Mouse (Mus musculus) spleen, postnatal 14 days (tissue): Measurements from ENCODE around the gene Grb10.

Experiments
- DNase-seq, 2 experiments: peaks; one replicate each; pipeline ENCODE4 v3.0.0; 2021 to 2022; ENCODE audit warnings: low spot score in 2 of 2

Gene Grb10

DNA sequence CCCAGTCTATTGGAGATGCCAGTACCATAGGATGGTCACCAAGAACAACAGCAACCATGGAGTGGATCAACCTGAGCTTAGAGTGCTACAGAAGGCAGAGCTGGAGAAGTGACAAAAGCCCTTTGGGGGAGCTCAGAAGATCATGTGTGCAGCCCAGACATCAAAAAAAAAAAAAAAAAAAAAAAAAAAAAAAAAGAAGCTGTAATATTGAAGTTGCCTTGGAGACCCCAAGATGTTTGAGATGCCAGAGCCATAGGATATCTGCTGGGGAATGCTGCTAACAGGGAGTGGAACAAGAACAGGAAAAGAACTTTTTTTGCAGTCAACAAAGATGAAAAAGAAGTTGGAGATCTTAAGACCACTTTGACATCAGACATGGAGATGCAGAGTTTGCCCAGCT is 133.0 kb downstream of the Grb10 start:
- DNase-seq = no peak

DNA sequence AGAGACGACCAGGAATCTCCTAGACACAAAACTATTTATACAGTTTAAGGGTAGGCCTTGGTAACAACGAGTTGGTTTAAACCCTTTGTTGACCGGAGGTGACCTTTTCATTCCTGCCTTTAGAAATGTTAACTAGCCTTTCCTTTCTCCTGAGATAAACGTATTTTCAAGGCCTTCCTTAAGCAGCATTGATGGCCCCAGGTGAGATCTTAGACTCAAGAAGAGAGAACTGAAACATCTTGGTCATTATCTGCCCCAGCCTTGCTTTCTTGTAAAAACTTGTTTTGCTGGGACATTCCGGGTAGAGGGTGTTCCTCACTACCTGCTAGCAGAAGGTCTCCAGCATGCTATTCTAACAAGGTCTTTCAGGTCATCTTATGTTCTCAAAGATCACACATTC is 133.5 kb downstream of the Grb10 start:
- DNase-seq = no peak

DNA sequence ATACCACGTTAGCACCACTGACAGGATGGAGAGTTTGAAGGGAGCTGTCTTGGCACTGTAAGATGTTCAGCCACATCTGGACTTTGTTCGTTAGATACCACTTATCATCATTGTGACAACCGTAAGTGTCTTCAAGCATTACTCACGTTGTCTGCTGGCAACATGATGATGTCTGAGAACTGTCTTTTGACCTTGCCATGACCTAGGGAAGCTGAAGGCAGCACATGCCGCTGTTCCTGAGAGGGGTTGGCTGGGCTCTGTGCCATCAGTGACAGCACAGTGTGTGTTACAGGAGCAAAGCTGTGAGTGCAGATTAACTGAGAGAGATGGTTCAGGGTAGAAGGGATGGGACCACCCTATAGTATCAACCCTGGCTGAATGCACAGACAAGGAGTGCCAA is 137.0 kb downstream of the Grb10 start:
- no peak for DNase-seq

DNA sequence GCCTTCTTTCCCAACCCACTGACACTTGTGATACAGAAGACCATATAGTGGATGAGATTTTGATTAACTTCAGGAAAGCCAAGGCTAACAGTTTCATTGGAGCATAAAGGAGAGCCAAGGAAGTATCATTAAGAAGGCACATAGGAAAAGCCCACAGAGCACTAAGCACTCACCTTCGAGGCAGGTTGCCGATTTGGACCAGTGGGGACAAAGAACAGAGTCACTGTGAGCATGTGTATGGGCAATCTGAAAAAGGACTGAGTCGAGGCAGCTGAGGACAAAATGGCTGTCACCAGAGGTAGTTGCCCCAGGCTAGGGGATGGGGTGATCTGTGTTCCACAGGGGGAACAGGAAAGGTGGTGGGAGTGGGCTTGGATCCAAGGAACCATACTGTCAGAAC is 140.0 kb downstream of the Grb10 start:
- no peak for DNase-seq

DNA sequence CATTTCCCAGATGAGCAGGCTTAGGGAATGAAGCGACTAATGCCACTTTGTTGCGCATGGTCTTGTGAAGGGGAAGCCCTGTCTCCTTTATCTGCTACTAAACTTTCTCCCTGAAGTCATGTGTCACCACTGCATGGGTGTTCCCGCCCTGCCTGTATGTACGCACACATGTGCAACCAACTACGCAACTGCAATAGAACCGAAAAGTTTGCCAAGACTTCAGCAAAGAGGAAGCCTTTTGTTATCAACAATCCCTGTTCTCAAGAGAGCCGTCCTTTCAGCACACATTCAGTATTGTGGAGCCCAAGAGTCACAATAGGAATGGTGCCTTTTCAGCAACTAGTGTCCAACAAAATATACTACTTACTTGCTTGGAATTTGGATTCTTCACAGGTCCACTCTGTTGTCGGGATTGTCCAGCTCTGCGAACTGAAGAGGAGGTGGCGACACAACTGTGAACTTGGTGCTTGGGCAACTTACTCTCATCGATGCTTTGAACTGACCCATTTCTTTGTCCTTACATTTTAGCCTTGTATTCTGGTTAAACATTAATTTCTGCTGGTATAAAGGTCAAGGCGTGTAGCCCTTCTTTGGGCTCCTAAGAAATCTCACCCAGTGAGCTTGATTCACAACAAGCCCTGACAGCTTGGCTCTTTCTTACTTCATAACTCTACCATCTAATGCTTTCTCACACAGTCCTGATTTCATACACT is 140.7 kb downstream of the Grb10 start, which contains the start of gene Ddc:
Gene Ddc (minus strand): TSS at position 500 of the 713 bp plus-strand sequence.
- no peak for DNase-seq

DNA sequence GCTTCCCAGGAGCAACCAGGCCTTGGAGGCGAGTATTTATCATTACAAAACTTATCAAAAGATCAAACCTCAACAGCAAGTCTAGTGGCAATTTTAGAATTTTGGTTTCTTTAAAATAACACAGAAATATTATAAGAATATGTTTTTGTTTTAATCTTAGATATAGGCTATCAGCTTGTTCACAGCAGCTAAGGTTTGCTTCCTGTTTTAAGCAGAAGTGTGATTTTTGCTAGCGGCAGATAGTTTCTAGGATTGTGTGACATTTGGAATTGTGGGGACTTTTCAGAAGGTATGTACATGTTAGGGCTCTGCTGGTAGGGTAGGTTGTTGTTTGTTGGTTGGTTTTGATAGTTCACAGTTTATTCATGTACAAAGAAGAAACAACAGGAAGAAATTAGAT is 143.0 kb downstream of the Grb10 start:
- DNase-seq = no peak

DNA sequence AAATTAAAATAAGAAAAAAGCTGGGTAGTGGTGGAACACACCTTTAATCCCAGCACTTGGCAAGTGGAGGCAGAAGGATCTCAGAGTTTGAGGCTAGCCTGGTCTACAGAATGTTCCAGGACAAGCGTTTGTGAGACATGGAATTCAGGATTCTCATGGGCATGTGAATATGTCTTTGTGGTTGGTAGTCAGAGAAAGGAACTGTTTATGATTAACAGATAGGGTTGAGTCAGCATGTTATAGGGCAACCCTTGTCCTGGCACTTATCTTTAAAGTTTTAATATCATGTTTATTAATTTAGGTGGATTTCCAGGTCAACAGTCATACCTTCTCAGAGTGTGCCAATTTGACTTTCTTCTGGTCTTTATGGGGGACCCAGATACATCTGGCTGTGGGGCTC is 144.7 kb downstream of the Grb10 start:
- DNase-seq = no peak

DNA sequence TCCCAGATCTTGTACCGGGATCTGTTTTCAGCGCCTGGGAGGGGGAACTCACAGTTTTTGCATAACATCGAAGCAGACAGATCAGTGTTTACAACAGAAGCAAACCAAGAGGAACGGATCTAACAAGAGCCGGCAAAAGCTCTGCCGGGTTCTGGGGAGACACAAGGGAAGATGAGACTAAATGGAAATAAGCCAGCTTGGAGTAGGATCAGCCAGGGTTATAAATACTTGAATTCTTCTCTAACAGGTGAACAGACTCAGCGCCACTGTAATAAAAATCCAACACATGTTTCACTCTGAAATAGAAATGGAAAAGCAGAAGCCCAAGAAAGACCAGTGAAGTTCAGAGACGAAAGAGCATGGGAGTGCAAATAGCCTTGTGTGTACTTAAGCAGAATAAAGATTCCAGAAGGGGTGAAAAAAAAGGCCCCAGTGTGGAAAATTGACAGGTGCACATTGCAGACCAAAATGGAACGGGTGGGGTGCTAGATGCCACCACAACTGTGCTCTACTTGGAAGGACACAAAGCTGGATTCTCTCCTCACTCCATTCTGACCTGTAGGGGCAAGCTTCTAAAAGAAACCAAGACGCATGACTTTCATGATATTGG is 145.4 kb downstream of the Grb10 start:
- no peak for DNase-seq

DNA sequence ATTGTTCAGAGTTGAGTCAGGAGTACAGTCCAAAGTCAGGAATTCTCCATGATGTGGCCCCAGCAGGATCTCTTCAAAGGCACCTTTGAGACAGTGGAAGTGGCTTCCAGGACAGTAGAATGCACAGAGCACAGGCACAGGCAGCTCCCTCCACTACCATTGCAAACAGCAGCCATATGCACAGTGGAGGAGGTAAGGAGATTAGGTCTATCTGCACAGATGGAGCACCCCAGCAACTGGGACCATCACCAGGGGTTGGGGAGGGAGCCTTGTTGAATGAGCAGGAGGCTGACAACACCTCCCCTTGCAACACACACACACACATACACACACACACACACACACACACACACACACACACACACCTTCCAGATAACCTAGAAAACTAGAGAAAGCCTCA is 146.7 kb downstream of the Grb10 start:
- no peak for DNase-seq

DNA sequence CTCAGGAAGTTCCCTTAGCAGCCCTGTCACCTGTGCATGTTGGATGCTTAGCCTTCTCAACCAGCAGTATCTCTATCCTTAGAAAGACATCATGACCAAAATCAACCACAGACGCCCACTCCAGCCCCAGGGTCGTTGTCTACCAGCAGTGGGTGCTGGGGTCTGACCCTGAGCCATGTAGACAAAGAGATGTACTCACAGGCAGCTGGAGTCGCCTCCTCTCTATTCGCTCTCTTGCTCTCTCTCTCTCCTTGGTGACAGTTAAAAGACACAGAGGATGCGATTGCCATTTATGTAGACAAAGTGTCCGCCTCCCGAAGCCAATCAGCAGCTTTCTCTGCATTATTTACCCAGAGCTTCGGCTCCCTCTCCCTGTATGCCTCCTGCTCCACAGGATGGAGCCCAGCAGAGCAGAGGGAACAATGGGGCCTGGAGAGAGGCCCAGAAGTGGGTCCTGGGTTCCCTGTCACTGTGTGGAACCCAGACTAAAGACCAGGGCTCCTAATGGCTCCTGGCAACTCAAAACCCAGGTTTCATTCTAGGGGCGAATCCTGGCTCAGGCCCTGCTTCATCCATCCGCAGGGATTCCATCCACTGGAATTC is 148.2 kb downstream of the Grb10 start:
- DNase-seq = no peak

DNA sequence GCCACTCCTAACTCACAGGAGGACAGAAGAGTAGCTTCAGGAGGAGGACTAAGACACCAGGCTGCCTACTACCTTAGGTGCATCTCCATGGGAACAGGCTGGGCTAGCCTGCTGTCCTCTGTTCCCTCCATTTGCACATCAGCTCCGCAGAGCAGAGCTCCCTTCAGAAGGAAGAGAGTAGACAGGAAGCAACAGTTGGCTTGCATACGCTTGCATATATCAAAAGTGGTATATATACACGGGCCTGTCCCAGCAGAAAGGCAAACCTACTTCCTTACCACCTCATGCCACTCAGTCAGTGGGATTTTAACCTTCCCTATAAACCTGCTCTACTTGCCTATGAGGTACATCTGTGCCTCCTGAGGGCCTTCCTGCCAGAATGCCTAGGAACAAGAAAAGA is 149.8 kb downstream of the Grb10 start:
- no peak for DNase-seq

DNA sequence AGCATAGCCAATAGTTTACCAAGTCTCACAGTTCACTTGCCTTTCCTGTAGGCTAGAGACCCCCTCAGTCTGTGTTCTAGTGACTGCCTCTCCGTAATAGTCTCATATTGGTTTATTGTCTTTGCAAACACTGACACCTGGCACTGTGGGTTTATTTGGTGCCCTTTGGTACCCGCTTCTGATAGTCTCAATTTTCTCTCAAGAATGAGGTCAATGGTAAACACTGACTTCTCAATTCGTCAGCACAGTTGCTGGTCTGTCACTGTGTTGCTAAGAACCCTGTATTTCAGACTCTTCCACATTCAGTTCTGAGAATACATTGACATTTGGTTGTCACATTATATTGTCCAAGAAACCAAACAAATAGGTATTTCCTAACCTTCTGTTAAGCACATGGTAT is 150.4 kb downstream of the Grb10 start:
- no peak for DNase-seq

DNA sequence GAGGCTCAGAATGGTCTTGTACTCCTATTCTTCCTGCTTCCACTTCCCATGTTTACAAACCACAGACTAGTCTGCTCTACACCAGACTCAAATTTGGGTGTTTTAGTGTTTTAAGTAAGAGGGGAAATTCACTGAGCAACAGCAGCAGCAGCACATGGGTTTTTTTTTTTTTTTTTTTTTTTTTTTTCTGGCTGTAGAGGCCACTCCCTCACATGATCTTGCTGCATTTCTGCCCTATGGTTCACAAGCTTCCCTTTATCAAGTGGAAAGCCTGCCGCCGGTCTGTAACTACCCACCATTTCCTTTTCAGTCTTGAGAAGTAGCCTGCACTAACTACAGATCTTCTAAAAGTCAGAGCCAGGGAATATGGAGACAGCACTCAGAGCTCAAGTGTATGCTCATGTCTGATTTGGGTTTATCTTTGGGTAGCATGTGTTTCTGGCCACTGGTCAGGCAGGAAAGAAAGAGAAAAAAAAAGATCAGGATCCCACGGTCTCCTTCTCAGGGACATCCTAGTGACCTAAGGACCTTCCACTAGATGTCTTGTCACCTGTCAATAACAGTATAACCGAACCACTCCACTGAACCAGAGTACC is 152.0 kb downstream of the Grb10 start:
- DNase-seq = no peak

DNA sequence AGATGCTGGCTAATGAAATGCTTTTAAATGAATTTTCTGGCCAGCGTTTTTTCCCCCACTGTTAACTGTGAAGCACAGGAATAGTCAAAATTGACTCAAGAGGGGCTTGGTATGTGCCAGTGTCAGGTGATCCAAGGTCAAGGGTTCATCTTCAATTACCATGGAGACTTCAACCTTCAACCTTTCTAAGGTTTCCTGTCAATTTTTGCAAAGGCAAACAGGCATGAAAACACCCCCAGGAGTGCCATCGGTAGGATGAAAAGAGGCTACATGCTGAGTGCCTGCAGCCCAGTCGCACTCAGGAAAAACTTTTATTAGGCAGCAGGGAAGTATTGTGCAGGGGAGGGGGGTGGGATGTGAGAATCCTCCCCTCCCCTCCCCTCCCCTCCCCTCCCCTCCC is 152.6 kb downstream of the Grb10 start:
- DNase-seq = no peak

DNA sequence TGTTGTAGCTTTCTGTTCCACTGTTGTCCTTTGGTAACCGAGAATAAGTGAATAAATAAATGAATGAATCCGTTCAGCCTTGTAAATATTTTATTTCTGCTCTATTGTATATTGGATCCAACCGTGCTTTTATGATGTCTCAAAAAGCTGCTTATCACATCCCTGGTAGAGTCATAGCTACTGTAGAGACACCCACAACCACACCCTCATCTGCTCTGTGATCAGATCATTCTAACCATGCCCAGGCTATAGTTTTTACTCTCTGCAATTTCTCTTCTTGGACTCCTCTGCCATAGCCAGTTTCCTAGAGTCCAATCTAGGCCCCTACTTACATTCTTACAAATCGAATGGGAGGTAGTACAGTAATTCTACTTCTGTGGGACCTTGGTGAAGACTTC is 153.2 kb downstream of the Grb10 start:
- no peak for DNase-seq

DNA sequence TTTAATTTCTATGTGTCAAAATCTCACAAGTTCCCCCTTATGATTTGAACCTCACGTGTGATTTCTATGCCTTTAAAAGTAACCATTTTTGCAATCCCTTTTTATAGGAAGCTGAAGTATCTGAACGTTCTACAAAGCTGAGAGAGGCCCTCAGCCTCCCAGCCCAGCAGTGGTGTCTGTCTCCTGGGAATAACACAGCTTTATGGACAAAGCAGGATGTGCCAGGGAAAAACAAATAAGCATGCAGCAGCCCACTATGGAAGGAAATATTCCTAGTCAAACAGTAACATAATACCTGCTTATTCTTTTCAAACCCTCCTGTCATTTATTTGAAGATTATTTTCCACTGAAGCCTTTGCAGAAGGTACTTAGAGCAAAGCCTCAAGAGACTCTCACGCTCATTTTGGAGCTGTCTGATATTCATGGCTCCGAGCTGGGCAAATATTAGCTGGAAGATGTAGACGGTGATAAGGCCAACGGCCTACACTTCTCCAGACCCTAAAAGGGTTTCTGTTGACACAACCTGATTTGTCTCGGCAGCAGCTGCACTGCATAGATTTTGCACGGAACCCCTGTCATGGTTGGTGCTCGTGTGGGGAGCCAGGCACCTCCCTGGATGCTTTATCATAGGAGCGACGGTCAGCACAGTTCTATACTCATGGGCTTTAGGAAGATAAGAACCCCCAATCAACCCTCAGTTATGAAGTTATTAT is 153.8 kb downstream of the Grb10 start:
- DNase-seq = no peak

DNA sequence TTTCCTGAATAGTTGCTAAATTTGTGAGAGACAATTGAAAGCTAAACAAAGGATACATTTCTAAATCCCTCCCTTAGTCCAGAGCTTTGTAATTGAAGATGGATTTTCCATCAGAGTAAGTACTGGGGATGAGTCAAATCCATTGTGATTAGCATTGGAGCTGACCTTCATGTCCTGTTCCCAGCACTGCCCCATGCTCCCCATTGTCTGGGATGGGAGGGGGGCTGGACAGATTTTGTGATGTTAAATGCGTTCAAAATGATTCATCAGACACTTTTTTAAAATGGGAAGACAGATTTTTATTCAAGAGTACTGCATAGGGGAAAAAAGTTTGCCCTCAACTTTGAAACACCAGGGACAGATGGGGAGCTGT is 156.7 kb downstream of the Grb10 start:
- no peak for DNase-seq

DNA sequence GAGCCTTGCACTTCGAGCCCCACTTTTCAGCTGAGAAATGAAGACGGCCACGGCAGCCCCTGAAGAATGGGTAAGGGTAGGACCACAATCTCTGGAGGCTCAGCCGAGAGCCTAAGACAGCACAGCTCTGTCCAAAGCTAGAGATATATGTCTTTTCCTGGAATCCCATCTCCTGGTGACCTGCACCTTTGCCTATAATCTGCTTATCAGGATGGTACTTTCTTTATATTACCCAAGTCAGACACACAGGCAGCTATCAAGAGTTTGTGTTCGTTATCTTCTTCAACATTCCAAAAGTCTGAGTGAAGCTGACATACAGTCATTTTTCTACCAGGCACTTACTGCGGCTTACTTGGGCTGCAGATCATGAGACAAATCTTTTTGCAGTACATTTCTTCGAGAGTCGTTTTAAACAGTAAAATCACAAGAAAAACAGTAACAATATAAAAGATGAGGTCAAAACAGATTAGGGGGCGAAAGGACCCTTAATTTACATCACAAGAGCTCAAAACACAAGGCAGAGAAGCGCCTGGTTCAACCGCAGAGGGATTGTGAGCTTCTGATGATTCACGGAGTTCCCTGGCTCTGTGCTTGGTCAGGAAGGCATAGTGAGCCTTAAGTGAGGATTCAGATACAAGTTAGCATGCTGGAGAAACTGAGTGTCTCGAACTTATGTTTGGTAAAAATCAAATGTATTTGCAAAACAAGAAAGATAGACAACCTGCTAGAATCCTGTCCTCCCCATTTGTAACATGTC is 157.3 kb downstream of the Grb10 start:
- no peak for DNase-seq
